Mouse (Mus musculus): ENCODE results near the gene Slc22a6. TPM values are rescaled to one million over a fixed set of nuclear protein-coding genes. Genes with fewer than 3 reads are reported as not detected.
A peak's percentile ranks its signal among the peaks of the same experiment; 100 is the strongest.

Slc22a6 gene
- polyA plus RNA-seq, 1 experiment, result not detected

GRCm38 (mm10) chr19:8586350-8586749 lies 31.5 kb upstream of the Slc22a6 start:
- TF ChIP-seq GATA1 (IDR thresholded peaks at IDR 0.05; ENCODE audit: borderline replicate concordance, low read length) (no peak), FLI1 (IDR thresholded peaks at IDR 0.05; ENCODE audit: low read length) (no peak)
- H3K4me1 ChIP-seq, result peaks cover 20% of the 10 kb centered on the region
- H3K27me3 ChIP-seq (replicated peaks), result peaks cover 2% of the 10 kb centered on the region
- H3K4me3 ChIP-seq (replicated peaks), result no peak overlapping the region
- H3K36me3 ChIP-seq (replicated peaks; ENCODE audit: low read length), result no peaks in the 10 kb centered on the region
- H3K9me3 ChIP-seq, result no peaks in the 10 kb centered on the region

GRCm38 (mm10) chr19:8587315-8587714 lies 30.5 kb upstream of the Slc22a6 start:
- Histone ChIP-seq H3K9me3 (no peaks in the 10 kb centered on the region), H3K4me1 (peaks cover 30% of the 10 kb centered on the region), H3K27me3 (replicated peaks) (peaks cover 2% of the 10 kb centered on the region), H3K36me3 (replicated peaks; ENCODE audit: low read length) (no peaks in the 10 kb centered on the region), H3K4me3 (replicated peaks) (no peak overlapping the region)
- TF ChIP-seq FLI1 (IDR thresholded peaks at IDR 0.05; ENCODE audit: low read length) (no peak), GATA1 (IDR thresholded peaks at IDR 0.05; ENCODE audit: borderline replicate concordance, low read length) (no peak)

- Histone ChIP-seq H3K9me3 (no peaks in the 10 kb centered on the region), H3K4me3 (replicated peaks) (peak within 1 kb of the TSS; percentile 74), H3K27me3 (replicated peaks) (peaks cover 4% of the 10 kb centered on the region), H3K36me3 (replicated peaks; ENCODE audit: low read length) (no peaks in the 10 kb centered on the region), H3K4me1 (peaks cover 56% of the 10 kb centered on the region)
- TF ChIP-seq GATA1 (IDR thresholded peaks at IDR 0.05; ENCODE audit: borderline replicate concordance, low read length), result no peak
- TF ChIP-seq FLI1 (IDR thresholded peaks at IDR 0.05; ENCODE audit: low read length), result no peak
Observed at GRCm38 (mm10) chr19:8590954-8591353, 26.9 kb upstream of the Slc22a6 start, which contains the start of gene Slc22a8. Slc22a8 (plus strand) TSS chr19:8591254.

GRCm38 (mm10) chr19:8592155-8592554 lies 25.7 kb upstream of the Slc22a6 start:
- H3K4me1 ChIP-seq, result peaks cover 55% of the 10 kb centered on the region
- TF ChIP-seq FLI1 (IDR thresholded peaks at IDR 0.05; ENCODE audit: low read length) (no peak), GATA1 (IDR thresholded peaks at IDR 0.05; ENCODE audit: borderline replicate concordance, low read length) (no peak; the same call in 2 of the 3 replicates)
- peaks cover 12% of the 10 kb centered on the region for H3K27me3 ChIP-seq (replicated peaks)
- no peak overlapping the region for H3K4me3 ChIP-seq (replicated peaks)
- H3K36me3 ChIP-seq (replicated peaks; ENCODE audit: low read length), result no peaks in the 10 kb centered on the region
- no peaks in the 10 kb centered on the region for H3K9me3 ChIP-seq

DNA sequence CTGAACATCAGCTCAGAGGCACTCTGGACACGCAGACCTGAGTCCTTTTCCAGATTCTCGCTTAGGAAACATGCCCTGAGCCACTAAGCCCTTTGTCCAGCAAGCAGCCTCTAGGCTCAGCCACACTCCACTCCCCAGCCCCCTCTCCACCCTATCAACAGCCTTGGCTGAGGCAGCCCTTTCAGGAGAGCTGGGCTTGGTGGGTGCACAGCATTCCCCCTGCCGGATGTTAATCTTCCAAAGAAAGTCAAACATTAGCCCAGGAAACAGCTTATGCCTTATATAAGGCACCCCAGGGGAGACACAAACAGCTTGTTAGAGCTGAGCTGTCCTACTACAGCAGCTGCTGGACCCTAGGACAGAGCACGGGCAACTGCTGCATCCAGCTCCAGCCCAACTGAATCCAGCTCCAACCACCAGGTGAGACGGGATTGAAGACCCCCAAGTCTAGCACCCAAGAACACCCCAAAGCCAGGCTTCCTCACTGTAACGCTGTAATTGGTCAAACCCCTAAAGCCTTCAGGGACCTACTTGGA lies 24.9 kb upstream of the Slc22a6 start:
- H3K4me1 ChIP-seq, result peaks cover 50% of the 10 kb centered on the region
- no peaks in the 10 kb centered on the region for H3K9me3 ChIP-seq
- TF ChIP-seq FLI1 (IDR thresholded peaks at IDR 0.05; ENCODE audit: low read length), result no peak
- TF ChIP-seq GATA1 (IDR thresholded peaks at IDR 0.05; ENCODE audit: borderline replicate concordance, low read length), result no peak
- H3K27me3 ChIP-seq (replicated peaks), result peaks cover 20% of the 10 kb centered on the region
- no peaks in the 10 kb centered on the region for H3K36me3 ChIP-seq (replicated peaks; ENCODE audit: low read length)
- H3K4me3 ChIP-seq (replicated peaks), result peak overlapping the region; percentile 6

DNA sequence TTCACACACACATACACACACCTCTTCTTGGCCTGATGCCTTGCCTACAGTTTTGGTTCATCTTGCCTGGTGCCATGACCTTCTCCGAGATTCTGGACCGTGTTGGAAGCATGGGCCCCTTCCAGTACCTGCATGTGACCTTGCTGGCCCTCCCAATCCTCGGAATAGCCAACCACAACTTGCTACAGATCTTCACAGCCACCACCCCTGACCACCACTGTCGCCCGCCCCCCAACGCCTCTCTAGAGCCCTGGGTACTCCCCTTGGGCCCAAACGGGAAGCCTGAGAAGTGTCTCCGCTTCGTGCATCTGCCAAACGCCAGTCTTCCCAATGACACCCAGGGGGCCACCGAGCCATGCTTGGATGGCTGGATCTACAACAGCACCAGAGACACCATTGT lies 24.0 kb upstream of the Slc22a6 start:
- peaks cover 20% of the 10 kb centered on the region for H3K27me3 ChIP-seq (replicated peaks)
- H3K4me3 ChIP-seq (replicated peaks), result no peak overlapping the region
- H3K9me3 ChIP-seq, result no peaks in the 10 kb centered on the region
- no peaks in the 10 kb centered on the region for H3K36me3 ChIP-seq (replicated peaks; ENCODE audit: low read length)
- peaks cover 47% of the 10 kb centered on the region for H3K4me1 ChIP-seq
- TF ChIP-seq GATA1 (IDR thresholded peaks at IDR 0.05; ENCODE audit: borderline replicate concordance, low read length) (no peak), FLI1 (IDR thresholded peaks at IDR 0.05; ENCODE audit: low read length) (no peak)

DNA sequence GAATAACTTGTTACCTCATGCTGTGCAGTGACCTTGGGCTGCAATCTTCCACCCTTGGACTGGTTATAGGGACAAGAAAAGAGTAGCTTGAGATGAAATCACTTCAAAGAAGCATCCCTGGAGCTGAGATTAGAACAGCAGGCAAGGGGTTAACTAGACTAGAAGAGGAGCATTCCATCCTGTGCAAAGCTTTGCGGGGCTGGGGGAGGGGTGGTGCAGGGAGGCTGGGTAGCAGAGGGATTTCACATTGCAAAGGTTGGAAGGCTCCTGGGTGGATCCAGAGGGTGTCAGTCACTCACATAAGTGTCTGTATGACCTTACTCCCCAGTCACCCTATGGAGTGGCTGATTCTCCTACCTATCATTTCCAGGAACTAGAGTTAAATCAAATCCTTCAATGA lies 23.3 kb upstream of the Slc22a6 start:
- peaks cover 20% of the 10 kb centered on the region for H3K27me3 ChIP-seq (replicated peaks)
- peaks cover 47% of the 10 kb centered on the region for H3K4me1 ChIP-seq
- TF ChIP-seq GATA1 (IDR thresholded peaks at IDR 0.05; ENCODE audit: borderline replicate concordance, low read length) (no peak), FLI1 (IDR thresholded peaks at IDR 0.05; ENCODE audit: low read length) (no peak)

DNA sequence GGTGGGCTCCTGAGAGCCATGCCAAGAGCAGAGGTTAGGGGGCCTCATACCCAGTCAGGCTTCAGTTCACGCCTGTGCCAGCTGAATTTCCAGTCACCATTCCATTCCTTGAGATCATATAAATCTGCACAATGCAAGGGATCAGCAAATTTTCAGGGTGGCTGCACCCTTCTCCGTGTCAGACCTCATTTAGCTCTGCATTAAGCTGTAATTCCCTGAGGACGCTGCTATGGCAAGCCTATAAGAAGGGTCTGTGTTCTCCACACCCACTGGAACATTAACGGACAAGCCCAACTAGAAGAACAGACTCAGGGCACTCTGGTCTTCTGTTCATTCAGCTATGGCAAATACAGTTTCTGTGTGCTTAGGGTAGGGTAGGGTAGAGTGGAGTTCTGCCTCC lies 20.6 kb upstream of the Slc22a6 start:
- no peak overlapping the region for H3K4me3 ChIP-seq (replicated peaks)
- H3K36me3 ChIP-seq (replicated peaks; ENCODE audit: low read length), result no peaks in the 10 kb centered on the region
- H3K9me3 ChIP-seq, result no peaks in the 10 kb centered on the region
- H3K4me1 ChIP-seq, result peaks cover 33% of the 10 kb centered on the region
- peaks cover 20% of the 10 kb centered on the region for H3K27me3 ChIP-seq (replicated peaks)
- TF ChIP-seq FLI1 (IDR thresholded peaks at IDR 0.05; ENCODE audit: low read length), result no peak
- TF ChIP-seq GATA1 (IDR thresholded peaks at IDR 0.05; ENCODE audit: borderline replicate concordance, low read length), result no peak

More for the DNA sequence above, 23.3 kb upstream of the Slc22a6 start:
- no peak overlapping the region for H3K4me3 ChIP-seq (replicated peaks)
- H3K36me3 ChIP-seq (replicated peaks; ENCODE audit: low read length), result no peaks in the 10 kb centered on the region
- H3K9me3 ChIP-seq, result no peaks in the 10 kb centered on the region

DNA sequence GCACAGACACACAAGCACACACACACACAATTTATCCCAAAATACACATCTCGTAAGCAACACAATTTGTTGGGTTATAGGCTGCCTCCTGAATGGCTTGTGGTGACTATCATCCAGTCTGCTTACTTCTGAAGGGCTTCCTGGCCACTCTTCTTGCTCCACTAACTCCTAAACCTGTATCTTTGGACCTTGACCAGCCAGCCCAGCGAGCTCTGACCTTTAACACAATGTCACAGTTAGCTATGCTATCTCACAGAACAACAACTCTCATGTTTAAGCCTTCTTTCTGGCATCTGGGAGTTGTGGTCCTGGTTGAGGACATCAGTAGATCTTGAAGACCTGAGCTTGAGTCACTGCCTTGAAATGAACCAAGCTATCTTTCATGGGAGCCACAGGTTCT lies 18.6 kb upstream of the Slc22a6 start:
- H3K4me3 ChIP-seq (replicated peaks), result no peak overlapping the region
- no peaks in the 10 kb centered on the region for H3K36me3 ChIP-seq (replicated peaks; ENCODE audit: low read length)
- peaks cover 19% of the 10 kb centered on the region for H3K4me1 ChIP-seq
- no peaks in the 10 kb centered on the region for H3K9me3 ChIP-seq
- H3K27me3 ChIP-seq (replicated peaks), result peaks cover 21% of the 10 kb centered on the region
- no peak for TF ChIP-seq FLI1 (IDR thresholded peaks at IDR 0.05; ENCODE audit: low read length)
- no peak for TF ChIP-seq GATA1 (IDR thresholded peaks at IDR 0.05; ENCODE audit: borderline replicate concordance, low read length)

DNA sequence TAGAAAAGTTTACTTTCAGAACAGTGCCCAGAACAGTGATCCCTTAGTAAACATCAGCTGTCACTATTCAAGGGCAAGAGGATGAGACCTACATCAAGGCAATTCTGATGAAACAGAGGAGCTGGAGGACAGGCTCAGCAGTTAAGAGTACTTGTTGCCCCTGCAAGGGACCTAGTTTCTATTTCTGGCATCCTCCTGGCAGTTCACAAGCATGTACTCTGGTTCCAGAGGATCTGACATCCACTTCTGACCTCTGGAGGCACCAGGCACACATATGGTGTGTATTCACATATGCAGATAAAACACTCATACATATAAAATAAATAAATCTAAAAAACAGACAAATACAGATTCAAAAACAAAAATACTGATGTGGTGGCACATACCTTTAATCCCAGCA lies 15.9 kb upstream of the Slc22a6 start:
- no peaks in the 10 kb centered on the region for H3K36me3 ChIP-seq (replicated peaks; ENCODE audit: low read length)
- TF ChIP-seq FLI1 (IDR thresholded peaks at IDR 0.05; ENCODE audit: low read length) (no peak), GATA1 (IDR thresholded peaks at IDR 0.05; ENCODE audit: borderline replicate concordance, low read length) (no peak)
- peaks cover 23% of the 10 kb centered on the region for H3K4me1 ChIP-seq
- H3K27me3 ChIP-seq (replicated peaks), result peaks cover 16% of the 10 kb centered on the region
- H3K4me3 ChIP-seq (replicated peaks), result no peak overlapping the region
- H3K9me3 ChIP-seq, result no peaks in the 10 kb centered on the region
